Mouse (Mus musculus) left cerebral cortex, postnatal 10 days (tissue): ENCODE data around the gene H2al1g. TPM values are rescaled to one million over a fixed set of nuclear protein-coding genes. Genes with fewer than 3 reads are reported as not detected.
"Not testable (repeated sequence)": the region's sequence is repeated elsewhere in the genome, so short reads cannot be mapped to it uniquely, and the experiment has no call there.

ENCODE experiments used
- DNase-seq, 2 experiments: peaks; one replicate each; pipeline ENCODE4 v3.0.0; 2021 to 2022; ENCODE audit warnings: low spot score in 2 of 2, mixed read lengths in 1 of 2; ENCODE audit errors: extremely low spot score in 1 of 2
- intact Hi-C: fragments of 180-260 bp; cut with DNase I; formaldehyde crosslinking; loops from one replicate; pipeline ENCODE4 v1.15.1; 2025
- total RNA-seq, 2 experiments: library from RNA; stranded (reverse); gene quantifications; 2 replicates each; pipeline ENCODE4 v1.2.3; 2021

The H2al1g gene
- not detected for total RNA-seq

GRCm38 (mm10) chrX:11317956-11318355 is at the start of gene H2al1g:
Gene H2al1g (plus strand): TSS chrX:11318256.
- intact Hi-C loops, DNase-seq: not testable (repeated sequence)

GRCm38 (mm10) chrX:11269074-11269473 is 49.0 kb upstream of the H2al1g start:
- peak; percentile 28 to 38 for DNase-seq
- intact Hi-C loops: no loop called here

- intact Hi-C loops: no loop called here
Measured at GRCm38 (mm10) chrX:11273190-11273589, 44.9 kb upstream of the H2al1g start.

GRCm38 (mm10) chrX:11277083-11277482 is 41.0 kb upstream of the H2al1g start:
- intact Hi-C loops: no loop called here

More at GRCm38 (mm10) chrX:11273190-11273589, 44.9 kb upstream of the H2al1g start:
- no peak for DNase-seq

GRCm38 (mm10) chrX:11280741-11281140 is 37.3 kb upstream of the H2al1g start:
- DNase-seq: no peak
- intact Hi-C loops: no loop called here

More at GRCm38 (mm10) chrX:11277083-11277482, 41.0 kb upstream of the H2al1g start:
- DNase-seq: no peak

GRCm38 (mm10) chrX:11288306-11288882 is 29.7 kb upstream of the H2al1g start:
- intact Hi-C loops: no loop called here
- peak; percentile 9 to 15 for DNase-seq

GRCm38 (mm10) chrX:11289244-11289643 is 28.8 kb upstream of the H2al1g start:
- intact Hi-C loops: no loop called here
- DNase-seq: no peak

- DNase-seq, intact Hi-C loops: not testable (repeated sequence)
Measured at GRCm38 (mm10) chrX:11298957-11299356, 19.1 kb upstream of the H2al1g start, which contains the start of gene H2al1a. Gene H2al1a (plus strand): TSS chrX:11299257.

- intact Hi-C loops, DNase-seq: not testable (repeated sequence)
Measured at GRCm38 (mm10) chrX:11302132-11302531, 15.9 kb upstream of the H2al1g start, which contains the start of gene H2al1b. Gene H2al1b (plus strand): TSS chrX:11302432.

GRCm38 (mm10) chrX:11305355-11305754 is 12.7 kb upstream of the H2al1g start, which contains the start of gene H2al1c:
Gene H2al1c (plus strand): TSS chrX:11305655.
- intact Hi-C loops, DNase-seq: not testable (repeated sequence)

- intact Hi-C loops, DNase-seq: not testable (repeated sequence)
Measured at GRCm38 (mm10) chrX:11308524-11308923, 9.5 kb upstream of the H2al1g start, which contains the start of gene H2al1d. Gene H2al1d (plus strand): TSS chrX:11308824.

- intact Hi-C loops, DNase-seq: not testable (repeated sequence)
Measured at GRCm38 (mm10) chrX:11311634-11312033, 6.4 kb upstream of the H2al1g start, which contains the start of gene H2al1e. Gene H2al1e (plus strand): TSS chrX:11311934.

- DNase-seq, intact Hi-C loops: not testable (repeated sequence)
Measured at GRCm38 (mm10) chrX:11314858-11315257, 3.2 kb upstream of the H2al1g start, which contains the start of gene H2al1f. Gene H2al1f (plus strand): TSS chrX:11315158.

- DNase-seq, intact Hi-C loops: not testable (repeated sequence)
Measured at GRCm38 (mm10) chrX:11321192-11321591, 3.1 kb downstream of the H2al1g start, which contains the start of gene H2al1h. Gene H2al1h (plus strand): TSS chrX:11321492.

GRCm38 (mm10) chrX:11324359-11324758 is 6.3 kb downstream of the H2al1g start, which contains the start of gene H2al1i:
Gene H2al1i (plus strand): TSS chrX:11324659.
- DNase-seq, intact Hi-C loops: not testable (repeated sequence)

GRCm38 (mm10) chrX:11327522-11327921 is 9.5 kb downstream of the H2al1g start, which contains the start of gene H2al1j:
Gene H2al1j (plus strand): TSS chrX:11327822.
- DNase-seq, intact Hi-C loops: not testable (repeated sequence)

- DNase-seq: peak in 1 of 2 experiments; percentile 13
Measured at GRCm38 (mm10) chrX:11345762-11346161, 27.7 kb downstream of the H2al1g start.

GRCm38 (mm10) chrX:11346756-11347155 is 28.7 kb downstream of the H2al1g start:
- intact Hi-C loops: no loop called here
- no peak for DNase-seq

More at GRCm38 (mm10) chrX:11345762-11346161, 27.7 kb downstream of the H2al1g start:
- intact Hi-C loops: no loop called here

- intact Hi-C loops: no loop called here
- DNase-seq: no peak
Measured at GRCm38 (mm10) chrX:11360823-11361222, 42.8 kb downstream of the H2al1g start.

GRCm38 (mm10) chrX:11361261-11361660 is 43.2 kb downstream of the H2al1g start:
- DNase-seq: no peak
- intact Hi-C loops: no loop called here
